Mouse (Mus musculus) mouse embryonic stem cell (cell line): ENCODE results near the gene Tmem88b.
"Not testable (repeated sequence)": the region's sequence is repeated elsewhere in the genome, so short reads cannot be mapped to it uniquely, and the experiment has no call there.

Experiments
- in situ Hi-C, 2 experiments: fragments of 300-500 bp; cut with MboI; formaldehyde crosslinking; loops; 1 replicate in 1 of 2; 3 replicates in 1 of 2; pipeline ENCODE4 v1.14.3; 2019 to 2020; ENCODE audit warnings: low sequenced_read_pairs in 2 of 2, low pct_unique_long_range_greater_than_20kb in 1 of 2, mixed read lengths in 1 of 2; ENCODE audit not compliant: unreplicated experiment in 1 of 2

The Tmem88b gene

DNA sequence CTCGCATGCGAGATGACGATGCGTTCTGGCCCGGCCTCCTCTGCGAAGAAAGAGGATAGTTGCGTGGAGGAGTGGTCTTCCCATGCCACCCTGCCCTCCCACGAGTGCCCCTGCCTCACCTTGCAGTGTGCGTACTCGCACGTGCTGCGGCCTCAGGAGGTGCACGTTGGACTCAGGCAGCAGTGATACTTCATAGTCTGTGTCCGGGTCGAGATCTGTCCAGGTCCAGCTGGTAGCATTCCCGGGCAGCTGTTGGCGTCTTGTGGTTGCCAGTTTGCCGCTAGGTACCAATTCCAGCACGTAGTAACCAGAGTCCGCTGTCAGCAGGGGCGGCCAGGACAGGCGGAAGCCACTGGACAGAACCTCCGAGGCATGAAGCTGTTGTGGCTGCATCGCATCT, 15.0 kb downstream of the Tmem88b start:
- in situ Hi-C loops, result no loop called here

- in situ Hi-C loops, result no loop called here
Observed at GRCm38 (mm10) chr4:155769880-155770512, 15.7 kb downstream of the Tmem88b start.

DNA sequence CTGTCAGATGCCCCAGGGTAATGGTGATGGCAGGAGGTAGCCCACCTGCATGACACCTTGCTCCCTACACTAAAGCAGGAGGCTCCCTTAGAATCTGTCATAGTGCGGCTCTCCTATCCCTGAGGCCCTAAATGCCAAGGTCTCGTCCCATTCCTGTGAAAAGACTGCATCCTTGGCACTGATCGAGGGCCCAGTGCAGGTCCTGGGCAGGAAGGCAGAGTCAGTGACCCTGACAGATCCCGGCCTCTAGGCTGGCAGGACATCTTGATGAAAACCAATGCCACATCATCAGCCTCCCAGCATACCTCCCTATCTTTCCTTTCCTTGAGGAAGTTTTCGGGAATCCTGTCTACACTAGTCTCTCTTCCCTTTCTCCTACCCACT, 16.2 kb downstream of the Tmem88b start:
- in situ Hi-C loops, result no loop called here

GRCm38 (mm10) chr4:155762357-155762756, 23.3 kb downstream of the Tmem88b start:
- in situ Hi-C loops, result no loop called here

- in situ Hi-C loops, result no loop called here
Observed at GRCm38 (mm10) chr4:155761356-155762099, 24.1 kb downstream of the Tmem88b start.

DNA sequence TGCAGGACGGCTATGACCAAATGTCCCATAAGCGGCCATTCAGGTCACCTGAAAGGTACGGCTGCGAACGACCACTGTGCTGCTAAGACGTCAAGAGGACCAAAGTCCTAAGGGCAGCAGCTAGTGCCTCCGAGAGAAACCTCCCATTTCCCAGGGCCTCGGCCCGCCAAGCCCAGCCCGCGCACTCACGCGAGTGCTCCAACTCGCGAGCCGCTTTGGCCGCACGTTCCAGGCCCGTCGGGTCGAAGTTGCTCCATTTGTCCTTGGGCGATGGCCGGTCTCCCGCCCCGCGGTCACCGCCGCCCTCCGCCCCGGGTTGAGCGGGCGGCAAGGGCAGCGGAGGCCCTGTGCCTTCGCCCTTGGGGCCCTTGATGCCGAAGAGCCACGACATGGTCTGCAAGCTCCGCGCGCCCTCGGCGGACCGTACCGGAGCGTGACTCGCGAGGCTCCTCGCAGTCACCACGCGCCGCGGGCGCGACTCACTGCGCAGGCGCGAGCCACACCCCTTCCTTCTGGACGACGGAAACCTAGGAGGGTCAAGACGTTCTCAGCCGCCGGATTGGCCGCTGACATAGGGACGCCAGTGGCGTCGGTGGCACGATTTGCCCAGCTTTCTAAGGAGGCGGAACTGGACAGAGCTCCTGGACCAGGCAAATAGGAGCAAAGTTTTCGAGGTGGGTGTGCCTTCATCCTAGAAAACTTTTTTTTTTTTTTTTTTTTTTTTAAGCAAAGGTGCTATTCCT, 24.9 kb downstream of the Tmem88b start, which contains the start of gene Atad3a:
Gene Atad3a (minus strand): TSS at position 481 of the 743 bp plus-strand sequence.
- in situ Hi-C loops, result no loop called here

GRCm38 (mm10) chr4:155759862-155760612, 25.6 kb downstream of the Tmem88b start:
- in situ Hi-C loops, result no loop called here

DNA sequence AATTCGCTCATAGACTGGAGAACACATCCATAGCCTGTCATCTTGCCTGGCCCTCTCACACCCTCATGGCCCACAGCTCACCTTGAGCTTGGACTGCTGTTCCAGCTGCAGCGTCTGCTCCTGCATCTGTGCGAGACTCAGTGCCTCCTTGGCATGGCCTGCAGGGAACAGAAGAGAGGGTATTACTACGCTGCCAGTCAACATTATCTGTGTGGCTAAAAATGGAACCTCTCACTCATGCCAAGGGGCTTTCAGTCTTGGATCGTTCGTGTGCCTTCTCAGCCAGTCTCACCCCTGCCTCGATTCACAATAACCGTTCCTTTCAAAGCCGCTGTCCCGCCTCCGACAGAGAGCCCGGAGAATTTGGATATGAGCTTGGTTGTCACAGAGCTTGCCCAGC, 28.7 kb downstream of the Tmem88b start:
- in situ Hi-C loops, result no loop called here

- in situ Hi-C loops, result no loop called here
Observed at GRCm38 (mm10) chr4:155746575-155747490, 38.8 kb downstream of the Tmem88b start.

DNA sequence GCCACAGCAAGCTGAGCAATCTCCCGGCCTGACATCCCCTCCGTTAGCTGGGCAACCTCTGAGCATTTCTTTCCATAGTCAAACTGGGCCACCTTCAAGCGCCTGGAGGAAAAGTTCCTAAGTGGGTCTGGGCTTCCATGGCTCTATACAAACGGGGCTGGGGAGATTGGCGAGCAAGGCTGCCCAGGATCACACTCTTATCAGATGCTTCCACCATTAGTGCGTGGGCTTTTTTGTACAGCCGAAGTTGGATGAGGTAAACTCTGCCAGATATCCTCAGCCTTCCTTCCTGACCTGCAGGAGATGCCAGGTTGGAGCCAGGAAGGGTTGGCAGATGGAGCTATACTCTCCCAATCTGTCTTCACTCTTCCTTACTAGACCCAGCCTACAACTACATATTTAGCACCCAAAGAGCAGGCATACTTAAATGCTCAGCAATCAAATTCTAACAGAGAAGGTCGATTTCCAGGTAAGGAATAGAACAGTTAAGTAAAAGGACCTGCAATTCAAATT, 39.6 kb downstream of the Tmem88b start:
- in situ Hi-C loops, result no loop called here

DNA sequence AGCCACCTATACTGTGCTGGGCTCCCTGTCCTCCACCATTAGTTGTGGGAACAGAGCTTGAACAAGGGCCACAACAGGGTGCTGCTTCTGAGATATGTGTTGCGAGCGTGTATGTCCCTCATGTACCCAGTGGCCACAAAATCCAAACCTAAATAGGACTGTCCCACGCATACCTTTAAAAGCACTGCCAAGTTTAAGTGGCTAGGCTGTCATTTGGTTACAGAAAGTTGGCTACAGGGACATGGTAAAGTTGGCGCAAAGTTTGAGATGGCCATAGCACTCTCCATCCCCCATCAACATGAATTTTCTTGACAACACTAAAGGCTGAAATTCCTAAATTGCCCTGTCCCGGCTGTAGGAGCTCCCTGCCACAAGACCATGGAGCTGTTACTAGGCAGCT, 40.5 kb downstream of the Tmem88b start:
- in situ Hi-C loops, result no loop called here

DNA sequence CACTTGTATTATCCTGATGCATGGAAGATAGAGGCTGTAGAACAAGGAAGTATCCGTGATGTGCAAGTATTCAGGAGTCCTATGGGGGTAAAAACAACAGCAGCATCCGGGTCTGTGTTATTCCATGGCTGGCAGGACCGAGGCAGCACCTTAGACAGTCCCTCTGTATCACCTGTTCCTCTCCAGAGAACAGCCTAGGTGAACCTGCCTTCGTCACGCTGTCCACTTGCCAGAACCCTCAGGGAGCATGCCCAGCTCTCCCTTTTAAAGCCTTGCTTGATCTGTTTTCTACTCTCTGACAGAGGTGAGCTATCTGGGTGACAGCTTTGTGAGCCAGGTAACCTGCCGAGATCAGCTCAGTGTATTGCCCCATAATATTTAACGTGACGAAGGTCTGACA, 41.2 kb downstream of the Tmem88b start:
- in situ Hi-C loops, result no loop called here

GRCm38 (mm10) chr4:155742684-155743083, 43.0 kb downstream of the Tmem88b start:
- in situ Hi-C loops, result no loop called here

GRCm38 (mm10) chr4:155740681-155741080, 45.0 kb downstream of the Tmem88b start:
- in situ Hi-C loops, result not testable (repeated sequence)

DNA sequence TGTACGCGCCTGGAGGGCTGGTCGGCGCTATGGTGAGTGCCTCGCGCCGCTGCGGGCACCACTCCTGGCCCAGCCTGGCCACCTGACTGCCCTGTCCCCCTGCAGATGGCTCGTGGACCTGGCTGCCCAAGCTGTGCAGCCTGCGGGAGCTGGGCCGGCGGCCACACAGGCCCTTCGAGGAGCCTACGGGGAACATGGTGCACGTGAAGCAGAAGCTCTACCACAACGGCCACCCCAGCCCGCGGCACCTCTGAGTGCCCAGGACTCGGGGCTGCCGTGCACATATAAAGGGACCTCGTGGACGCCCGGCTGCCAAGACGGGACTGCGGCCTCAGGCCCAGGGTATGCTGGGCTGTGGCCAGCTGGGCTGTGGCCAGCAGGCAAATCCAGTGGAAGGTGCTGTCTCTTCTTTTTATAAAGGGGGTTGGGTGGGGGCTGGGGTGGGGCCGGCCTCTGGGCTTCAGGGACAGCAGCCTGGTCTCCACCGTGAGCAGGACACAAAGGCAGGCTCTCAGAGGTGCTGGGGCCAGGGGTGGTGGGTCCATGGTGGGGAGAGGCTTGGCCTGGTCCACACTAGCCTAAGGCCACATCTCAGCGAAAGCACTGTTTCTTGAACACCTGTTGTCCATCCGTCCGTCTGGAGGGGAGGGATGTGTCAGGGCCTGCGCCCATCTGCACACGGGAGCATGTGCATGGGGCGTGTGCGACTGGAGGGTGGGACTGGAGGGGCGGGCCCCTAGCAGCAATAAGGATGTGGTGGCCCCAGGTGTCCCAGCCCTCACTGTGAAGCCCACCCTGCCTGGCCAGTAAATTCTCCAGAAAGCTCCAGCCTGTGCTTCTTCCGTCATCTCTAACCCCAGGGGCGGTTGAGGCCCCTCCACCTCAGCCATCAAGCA, 45.7 kb downstream of the Tmem88b start:
- in situ Hi-C loops, result no loop called here

DNA sequence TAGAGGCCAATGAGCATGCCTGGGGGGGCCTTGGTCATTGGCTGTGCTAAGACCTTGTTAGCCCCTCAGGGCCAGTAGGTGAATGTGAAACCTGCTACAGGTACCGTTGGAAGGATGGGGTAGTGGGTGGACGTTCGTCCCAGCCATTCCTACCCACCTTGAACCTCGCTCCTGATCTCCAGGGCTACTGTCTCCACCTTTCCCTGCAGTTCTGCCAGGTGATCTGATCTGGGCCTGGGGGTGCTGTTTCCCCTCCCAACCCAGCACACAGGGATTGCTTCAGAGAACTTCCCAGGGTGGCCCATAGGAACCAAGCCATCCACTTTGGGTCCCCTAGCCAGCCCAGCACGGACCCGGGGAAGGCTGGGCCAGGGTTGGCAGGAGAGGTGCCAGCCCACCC, 46.5 kb downstream of the Tmem88b start:
- in situ Hi-C loops, result no loop called here

DNA sequence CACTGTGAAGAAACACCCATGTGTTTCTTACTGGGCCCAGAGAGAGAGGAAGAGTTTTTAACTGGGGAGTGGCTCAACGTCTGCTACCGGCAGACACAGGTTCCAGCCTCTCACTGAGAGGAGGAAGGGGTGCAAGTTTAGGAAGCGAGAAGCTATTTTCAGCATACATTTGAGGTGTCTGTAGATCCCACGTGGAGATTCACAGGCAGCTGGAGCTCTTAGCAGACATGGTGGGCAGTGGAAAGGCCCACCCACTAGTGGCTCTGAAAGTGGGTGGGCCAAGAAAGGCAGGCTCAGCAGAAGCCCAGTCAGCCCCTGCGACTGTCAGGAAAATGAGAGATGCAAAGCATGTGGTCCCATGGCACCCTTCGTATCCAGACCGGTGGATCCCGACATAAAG, 47.4 kb downstream of the Tmem88b start:
- in situ Hi-C loops, result no loop called here
